Mouse (Mus musculus) heart, embryonic 14.5 days (tissue): ENCODE measurements around the gene Mical3. TPM values are rescaled to one million over a fixed set of nuclear protein-coding genes. Genes with fewer than 3 reads are reported as not detected.

Experiments used
- ATAC-seq: fragments of 200-750 bp; cut with Nextera tagmentation; 2 replicates; pipeline ENCODE4 v1.8.0; 2017; ENCODE audit warnings: low read depth, moderate TSS enrichment; ENCODE audit not compliant: insufficient number of reproducible peaks, insufficient read depth, low FRiP score
- H3K27ac ChIP-seq, 2 experiments: fragments of 200-500 bp in 1 of 2; fragments of 300-500 bp in 1 of 2; sonication (generic) in 1 of 2; replicated peaks in 1 of 2; 2 replicates each; pipeline ENCODE4 v1.5.1; 2012 to 2014; ENCODE audit warnings: low read depth in 2 of 2, low read length in 2 of 2, control low read depth in 1 of 2, mild to moderate bottlenecking in 1 of 2, mixed read lengths in 1 of 2; ENCODE audit not compliant: control insufficient read depth in 1 of 2, insufficient read depth in 1 of 2
- H3K27me3 ChIP-seq: fragments of 300-500 bp; sonication (generic); 2 replicates; pipeline ENCODE4 v1.6.1; 2014; ENCODE audit warnings: mild to moderate bottlenecking, low read length, control low read depth; ENCODE audit not compliant: control insufficient read depth, insufficient read depth
- H3K36me3 ChIP-seq: fragments of 300-500 bp; sonication (generic); 2 replicates; pipeline ENCODE4 v1.6.1; 2014; ENCODE audit warnings: mild to moderate bottlenecking, control low read depth, low read length, mixed read lengths; ENCODE audit not compliant: control insufficient read depth, insufficient read depth
- H3K4me1 ChIP-seq, 2 experiments: fragments of 200-500 bp in 1 of 2; fragments of 300-500 bp in 1 of 2; sonication (generic) in 1 of 2; 2 replicates each; pipeline ENCODE4 v1.6.1; 2012 to 2014; ENCODE audit warnings: low read length in 2 of 2, control low read depth in 1 of 2, mixed read lengths in 1 of 2; ENCODE audit not compliant: control insufficient read depth in 2 of 2, insufficient read depth in 2 of 2
- H3K4me2 ChIP-seq: fragments of 300-500 bp; sonication (generic); 2 replicates; pipeline ENCODE4 v1.6.1; 2014; ENCODE audit warnings: mild to moderate bottlenecking, low read length
- H3K4me3 ChIP-seq, 2 experiments: fragments of 200-500 bp in 1 of 2; fragments of 300-500 bp in 1 of 2; sonication (generic) in 1 of 2; 2 replicates each; pipeline ENCODE4 v1.5.1; 2012 to 2014; ENCODE audit warnings: low read length in 2 of 2, mild to moderate bottlenecking in 2 of 2, control low read depth in 1 of 2, low read depth in 1 of 2, moderate library complexity in 1 of 2; ENCODE audit not compliant: control insufficient read depth in 1 of 2, insufficient read depth in 1 of 2
- H3K9ac ChIP-seq: fragments of 300-500 bp; sonication (generic); 2 replicates; pipeline ENCODE4 v1.6.1; 2014; ENCODE audit warnings: mild to moderate bottlenecking, low read length
- H3K9me3 ChIP-seq: fragments of 300-500 bp; sonication (generic); 2 replicates; pipeline ENCODE4 v1.6.1; 2016; ENCODE audit warnings: low read length, control low read depth; ENCODE audit not compliant: control insufficient read depth
- WGBS: fragments of 180-500 bp; shearing (Covaris S2); extraction: QIAGEN DNeasy Blood & Tissue Kit; methylation state at CpG from one replicate; pipeline ENCODE4 v1.1.7; 2014; 5-methylcytosine and 5-hydroxymethylcytosine counted together
- polyA plus RNA-seq: library from polyadenylated mRNA; unstranded; fragments of >200 nt; fragmentation: Nextera tagmentation; extraction: Ambion mirVana; gene quantifications from 2 replicates; pipeline ENCODE4 v1.2.1, GENCODE M21; 2014

Gene Mical3
- polyA plus RNA-seq, 1 experiment from 2014 or later: 46.2 TPM

- H3K9ac ChIP-seq: no peak overlapping the region
Observed at GRCm38 (mm10) chr6:120999860-121000526, 130.8 kb downstream of the Mical3 start.

GRCm38 (mm10) chr6:120999087-120999486 lies 131.7 kb downstream of the Mical3 start:
- peaks cover 80% of the 10 kb centered on the region for H3K36me3 ChIP-seq
- no peaks in the 10 kb centered on the region for H3K9me3 ChIP-seq
- 75% methylated on average over 5 of the region's 5 CpGs for WGBS
- no peak overlapping the region for H3K9ac ChIP-seq
- peaks cover 3 to 13% of the 10 kb centered on the region in 2 experiments for H3K4me1 ChIP-seq
- no peak overlapping the region for H3K4me3 ChIP-seq
- H3K27ac ChIP-seq: no peak overlapping the region
- no peaks in the 10 kb centered on the region for H3K27me3 ChIP-seq
- no peak overlapping the region for H3K4me2 ChIP-seq
- ATAC-seq: no peak

More at GRCm38 (mm10) chr6:120999860-121000526, 130.8 kb downstream of the Mical3 start:
- Histone ChIP-seq H3K27me3 (no peaks in the 10 kb centered on the region), H3K27ac (peak overlapping the region; percentile 63 to 70), H3K4me2 (no peak overlapping the region), H3K36me3 (peaks cover 84% of the 10 kb centered on the region), H3K4me3 (no peak overlapping the region), H3K4me1 (peaks cover 3 to 13% of the 10 kb centered on the region in 2 experiments), H3K9me3 (no peaks in the 10 kb centered on the region)
- no peak for ATAC-seq
- WGBS: 69% methylated on average over 8 of the region's 8 CpGs

GRCm38 (mm10) chr6:120996607-120997006 lies 134.2 kb downstream of the Mical3 start:
- H3K4me1 ChIP-seq: peaks cover 9 to 21% of the 10 kb centered on the region in 2 experiments
- 85% methylated on average over 6 of the region's 6 CpGs for WGBS
- H3K4me2 ChIP-seq: no peak overlapping the region
- no peak overlapping the region for H3K27ac ChIP-seq
- no peak overlapping the region for H3K4me3 ChIP-seq
- H3K9ac ChIP-seq: no peak overlapping the region
- ATAC-seq: no peak
- H3K36me3 ChIP-seq: peaks cover 63% of the 10 kb centered on the region
- no peaks in the 10 kb centered on the region for H3K9me3 ChIP-seq
- no peaks in the 10 kb centered on the region for H3K27me3 ChIP-seq

GRCm38 (mm10) chr6:120995541-120995940 lies 135.3 kb downstream of the Mical3 start:
- Histone ChIP-seq H3K4me2 (no peak overlapping the region), H3K4me3 (no peak overlapping the region), H3K9me3 (no peaks in the 10 kb centered on the region), H3K4me1 (peaks cover 9 to 21% of the 10 kb centered on the region in 2 experiments), H3K27ac (no peak overlapping the region), H3K36me3 (peaks cover 52% of the 10 kb centered on the region), H3K27me3 (no peaks in the 10 kb centered on the region), H3K9ac (no peak overlapping the region)
- WGBS: 75% methylated on average over 9 of the region's 9 CpGs
- ATAC-seq: no peak

GRCm38 (mm10) chr6:120991857-120992256 lies 138.9 kb downstream of the Mical3 start:
- H3K27me3 ChIP-seq: no peaks in the 10 kb centered on the region
- no peak overlapping the region for H3K4me3 ChIP-seq
- no peak overlapping the region for H3K9ac ChIP-seq
- no peak for ATAC-seq
- H3K27ac ChIP-seq: peak overlapping the region in 1 of 2 experiments; percentile 19; a peak in 1 of 4 replicates
- H3K36me3 ChIP-seq: peaks cover 36% of the 10 kb centered on the region
- H3K9me3 ChIP-seq: no peaks in the 10 kb centered on the region
- no peak overlapping the region for H3K4me2 ChIP-seq
- WGBS: 33% methylated on average over 6 of the region's 6 CpGs
- peaks cover 23 to 41% of the 10 kb centered on the region in 2 experiments for H3K4me1 ChIP-seq

- peaks cover 28 to 52% of the 10 kb centered on the region in 2 experiments for H3K4me1 ChIP-seq
- ATAC-seq: peak; percentile 67
- H3K4me2 ChIP-seq: peak overlapping the region; percentile 21; the same call in 1 of the 2 replicates
- peaks cover 27% of the 10 kb centered on the region for H3K36me3 ChIP-seq
- H3K4me3 ChIP-seq: no peak overlapping the region; a peak in 1 of 4 replicates
- no peaks in the 10 kb centered on the region for H3K9me3 ChIP-seq
- 16% methylated on average over 10 of the region's 10 CpGs for WGBS
- H3K9ac ChIP-seq: 0 out of 2 replicates have a peak overlapping the region, but pooled peaks have one; percentile 27
- peak overlapping the region; percentile 88 to 89 for H3K27ac ChIP-seq
- no peaks in the 10 kb centered on the region for H3K27me3 ChIP-seq
Observed at GRCm38 (mm10) chr6:120987571-120988084, 143.2 kb downstream of the Mical3 start.

GRCm38 (mm10) chr6:120987164-120987563 lies 143.6 kb downstream of the Mical3 start:
- 29% methylated on average over 10 of the region's 10 CpGs for WGBS
- H3K27ac ChIP-seq: peak overlapping the region; percentile 88 to 89
- H3K36me3 ChIP-seq: peaks cover 31% of the 10 kb centered on the region
- H3K9ac ChIP-seq: peak overlapping the region; percentile 50; the same call in 1 of the 2 replicates
- peak overlapping the region; percentile 21; the same call in 1 of the 2 replicates for H3K4me2 ChIP-seq
- H3K4me3 ChIP-seq: no peak overlapping the region
- H3K27me3 ChIP-seq: no peaks in the 10 kb centered on the region
- H3K4me1 ChIP-seq: peaks cover 26 to 50% of the 10 kb centered on the region in 2 experiments
- H3K9me3 ChIP-seq: no peaks in the 10 kb centered on the region
- ATAC-seq: no peak
